Mouse (Mus musculus): Measurements from ENCODE around the gene Sbk2. TPM values are rescaled to one million over a fixed set of nuclear protein-coding genes. Genes with fewer than 3 reads are reported as not detected.

Sbk2 gene
- polyA plus RNA-seq, 2 experiments: 0.01 TPM; not detected in 1

- Histone ChIP-seq H3K27me3 (ENCODE audit: control insufficient read depth, insufficient read depth, low read length) (no peaks in the 10 kb centered on the region), H3K4me3 (ENCODE audit: insufficient read depth in 1 of 2, low read depth in 2 of 2, low read length in 2 of 2) (no peak overlapping the region), H3K36me3 (replicated peaks; ENCODE audit: control insufficient read depth, insufficient read depth, low read depth) (no peaks in the 10 kb centered on the region), H3K9me3 (ENCODE audit: control insufficient read depth, low read length) (no peaks in the 10 kb centered on the region), H3K27ac (no peak overlapping the region), H3K9ac (replicated peaks) (no peak overlapping the region), H3K4me2 (ENCODE audit: low read depth) (no peak overlapping the region), H3K4me1 (replicated peaks; ENCODE audit: control insufficient read depth in 2 of 2, insufficient read depth in 2 of 2, low read length in 1 of 2) (peaks cover 10 to 15% of the 10 kb centered on the region in 2 experiments)
- TF ChIP-seq CTCF (IDR thresholded peaks at IDR 0.05; ENCODE audit: low read depth) (no peak), EP300 (IDR thresholded peaks at IDR 0.05; ENCODE audit: low read depth) (no peak)
- DNase-seq (ENCODE audit: low read depth in 3 of 3, low spot score in 3 of 3): no peak
- ATAC-seq (ENCODE audit: insufficient read depth): no peak
- WGBS (ENCODE audit: insufficient replicate concordance): 59% methylated on average over 9 of the region's 9 CpGs
Observed at GRCm38 (mm10) chr7:4902404-4902803, 61.8 kb downstream of the Sbk2 start.

- Histone ChIP-seq H3K4me2 (ENCODE audit: low read depth) (peak overlapping the region; percentile 79; the same call in 1 of the 2 replicates), H3K4me1 (replicated peaks; ENCODE audit: control insufficient read depth in 2 of 2, insufficient read depth in 2 of 2, low read length in 1 of 2) (peaks cover 10 to 15% of the 10 kb centered on the region in 2 experiments), H3K9me3 (ENCODE audit: control insufficient read depth, low read length) (no peaks in the 10 kb centered on the region), H3K27ac (no peak overlapping the region), H3K27me3 (ENCODE audit: control insufficient read depth, insufficient read depth, low read length) (no peaks in the 10 kb centered on the region), H3K36me3 (replicated peaks; ENCODE audit: control insufficient read depth, insufficient read depth, low read depth) (no peaks in the 10 kb centered on the region), H3K4me3 (ENCODE audit: insufficient read depth in 1 of 2, low read depth in 2 of 2, low read length in 2 of 2) (no peak overlapping the region), H3K9ac (replicated peaks) (no peak overlapping the region)
- ATAC-seq (ENCODE audit: insufficient read depth): peak; percentile 36; the same call in 1 of the 2 replicates
- TF ChIP-seq EP300 (IDR thresholded peaks at IDR 0.05; ENCODE audit: low read depth) (no peak), CTCF (IDR thresholded peaks at IDR 0.05; ENCODE audit: low read depth) (peak; percentile 91)
- WGBS (ENCODE audit: insufficient replicate concordance): 63% methylated on average over 8 of the region's 8 CpGs
- DNase-seq (ENCODE audit: low read depth in 3 of 3, low spot score in 3 of 3): no peak
Observed at GRCm38 (mm10) chr7:4901171-4901570, 63.0 kb downstream of the Sbk2 start.

- no peak for TF ChIP-seq CTCF (IDR thresholded peaks at IDR 0.05; ENCODE audit: low read depth)
- no peak for TF ChIP-seq EP300 (IDR thresholded peaks at IDR 0.05; ENCODE audit: low read depth)
- Histone ChIP-seq H3K9me3 (ENCODE audit: control insufficient read depth, low read length) (no peaks in the 10 kb centered on the region), H3K4me1 (replicated peaks; ENCODE audit: control insufficient read depth in 2 of 2, insufficient read depth in 2 of 2, low read length in 1 of 2) (peaks cover 10 to 15% of the 10 kb centered on the region in 2 experiments), H3K27me3 (ENCODE audit: control insufficient read depth, insufficient read depth, low read length) (no peaks in the 10 kb centered on the region), H3K4me3 (ENCODE audit: insufficient read depth in 1 of 2, low read depth in 2 of 2, low read length in 2 of 2) (peak overlapping the region; percentile 48 to 52; a peak in 3 of 4 replicates), H3K27ac (peak overlapping the region; percentile 64), H3K9ac (replicated peaks) (peak overlapping the region; percentile 44), H3K36me3 (replicated peaks; ENCODE audit: control insufficient read depth, insufficient read depth, low read depth) (no peaks in the 10 kb centered on the region), H3K4me2 (ENCODE audit: low read depth) (peak overlapping the region; percentile 79)
- WGBS (ENCODE audit: insufficient replicate concordance): 19% methylated on average over 11 of the region's 11 CpGs
- ATAC-seq (ENCODE audit: insufficient read depth) (peak; percentile 40), DNase-seq (ENCODE audit: low read depth in 3 of 3, low spot score in 3 of 3) (no peak)
Observed at GRCm38 (mm10) chr7:4900523-4900851, 63.7 kb downstream of the Sbk2 start.

- Histone ChIP-seq H3K9ac (replicated peaks) (peak overlapping the region; percentile 56), H3K27me3 (ENCODE audit: control insufficient read depth, insufficient read depth, low read length) (no peaks in the 10 kb centered on the region)
- peak in 1 of 3 experiments; percentile 51 for DNase-seq (ENCODE audit: low read depth in 3 of 3, low spot score in 3 of 3)
Observed at GRCm38 (mm10) chr7:4899649-4900522, 64.3 kb downstream of the Sbk2 start.

More at GRCm38 (mm10) chr7:4899649-4900522, 64.3 kb downstream of the Sbk2 start:
- peak overlapping the region; percentile 48 to 52 for H3K4me3 ChIP-seq (ENCODE audit: insufficient read depth in 1 of 2, low read depth in 2 of 2, low read length in 2 of 2)
- H3K9me3 ChIP-seq (ENCODE audit: control insufficient read depth, low read length): no peaks in the 10 kb centered on the region
- 4% methylated on average over 19 of the region's 19 CpGs for WGBS (ENCODE audit: insufficient replicate concordance)
- TF ChIP-seq EP300 (IDR thresholded peaks at IDR 0.05; ENCODE audit: low read depth) (no peak), CTCF (IDR thresholded peaks at IDR 0.05; ENCODE audit: low read depth) (no peak)
- peak overlapping the region; percentile 79 for H3K4me2 ChIP-seq (ENCODE audit: low read depth)
- peak; percentile 79 for ATAC-seq (ENCODE audit: insufficient read depth)
- no peaks in the 10 kb centered on the region for H3K36me3 ChIP-seq (replicated peaks; ENCODE audit: control insufficient read depth, insufficient read depth, low read depth)
- H3K4me1 ChIP-seq (replicated peaks; ENCODE audit: control insufficient read depth in 2 of 2, insufficient read depth in 2 of 2, low read length in 1 of 2): peaks cover 10 to 15% of the 10 kb centered on the region in 2 experiments
- peak overlapping the region; percentile 64 for H3K27ac ChIP-seq
